Mouse (Mus musculus): ENCODE measurements around the gene Sfswap. TPM values are rescaled to one million over a fixed set of nuclear protein-coding genes. Genes with fewer than 3 reads are reported as not detected.

Sfswap gene
- 173 TPM for total RNA-seq (2023)

DNA sequence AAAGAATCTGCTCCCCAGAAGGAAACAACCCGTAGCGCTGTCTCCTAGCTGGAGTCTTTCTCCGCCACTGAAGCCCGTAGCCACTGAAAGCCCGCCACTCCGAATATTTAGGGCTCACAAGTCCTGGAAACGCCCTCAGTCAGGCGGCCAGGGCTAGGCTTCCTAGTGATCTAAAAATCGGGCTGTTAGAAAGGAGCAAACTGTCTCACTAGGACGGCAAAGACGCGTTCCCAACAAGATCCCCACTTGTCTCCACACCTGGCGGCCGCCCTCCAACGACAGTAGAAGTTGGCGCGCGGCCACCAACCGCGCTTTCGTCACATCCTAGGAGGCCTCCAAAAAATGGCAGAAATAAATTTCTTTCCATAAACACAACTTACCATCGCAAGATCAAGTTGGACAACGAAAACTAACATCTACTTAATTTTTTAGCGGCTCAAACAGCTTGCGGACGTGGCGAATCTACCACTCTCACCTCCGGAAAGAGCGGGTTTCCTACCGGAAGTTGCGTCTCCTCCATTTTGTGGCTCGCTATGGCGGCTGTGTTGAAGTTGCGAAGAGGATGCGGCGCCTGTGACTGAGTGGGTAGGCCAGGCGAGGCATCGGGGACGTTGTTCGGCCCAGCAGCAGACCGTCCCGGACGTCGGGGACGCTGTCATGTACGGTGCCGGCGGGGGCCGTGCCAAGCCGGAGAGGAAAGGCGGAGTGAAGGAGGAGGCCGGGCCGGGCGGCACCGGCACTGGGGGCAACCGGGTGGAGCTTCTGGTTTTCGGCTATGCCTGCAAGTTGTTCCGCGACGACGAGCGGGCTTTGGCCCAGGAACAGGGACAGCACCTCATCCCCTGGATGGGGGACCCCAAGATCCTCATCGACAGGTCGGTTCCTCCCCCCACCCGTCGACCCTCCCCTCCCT lies at the start of gene Sfswap:
TSS of gene Sfswap (plus strand) at position 500 of the 913 bp plus-strand sequence.

DNA sequence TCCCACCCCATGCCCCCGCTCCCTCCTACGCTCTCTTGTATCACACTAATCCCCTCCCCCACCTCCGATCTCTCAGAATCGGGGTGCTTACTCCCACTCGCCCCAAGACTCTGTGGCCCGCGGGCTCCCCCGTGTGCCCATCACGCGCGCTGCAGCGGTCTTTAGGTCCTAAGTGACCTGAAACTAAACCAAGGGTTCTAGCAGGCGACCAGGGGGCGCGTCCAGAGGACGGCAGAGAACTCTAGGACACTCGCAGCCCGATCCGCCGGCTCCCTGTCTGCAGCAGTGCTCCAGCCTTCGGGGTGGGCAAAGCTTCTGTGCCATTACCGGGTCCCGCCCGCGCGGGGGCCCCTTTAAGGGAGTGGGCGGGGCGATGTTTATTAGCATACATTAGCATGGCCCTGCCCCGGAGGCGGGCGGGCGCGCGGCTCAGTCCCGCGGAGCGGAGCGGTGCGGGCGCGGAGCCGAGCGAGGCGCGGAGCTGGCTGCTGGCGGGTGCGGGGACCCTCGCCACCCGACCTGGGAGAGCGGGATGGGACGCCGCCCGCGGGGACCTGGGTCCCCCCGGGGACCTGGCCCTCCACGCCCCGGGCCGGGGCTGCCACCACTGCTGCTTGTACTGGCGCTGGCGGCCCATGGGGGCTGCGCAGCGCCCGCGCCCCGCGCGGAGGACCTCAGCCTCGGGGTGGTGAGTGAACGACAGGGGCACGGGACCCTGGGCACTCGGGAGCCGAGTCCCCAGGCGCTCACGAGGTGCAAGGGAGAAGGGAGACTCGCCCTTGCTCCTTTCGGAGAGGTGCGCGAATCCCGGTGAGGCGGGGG lies 83.0 kb downstream of the Sfswap start, which contains the start of gene Mmp17:
TSS of gene Mmp17 (plus strand) at position 409 of the 822 bp plus-strand sequence.

Other genes starting within 250 kb of the Sfswap start
- 1.3 TPM for gene Mmp17, start 82.9 kb downstream of the Sfswap start, total RNA-seq (2023)
- gene Zfp11, start 168.9 kb downstream of the Sfswap start, total RNA-seq (2023), result 1.3 TPM
- not detected for gene Sept14, start 207.3 kb downstream of the Sfswap start, total RNA-seq (2023)
- 43.4 TPM for gene Mrps17, start 214.3 kb downstream of the Sfswap start, total RNA-seq (2023)
- 41.2 TPM for gene Nipsnap2, start 223.8 kb downstream of the Sfswap start, total RNA-seq (2023)